Mouse (Mus musculus): Measurements from ENCODE around the gene Snx21.
A peak's percentile ranks its signal among the peaks of the same experiment; 100 is the strongest.

Snx21 gene

DNA sequence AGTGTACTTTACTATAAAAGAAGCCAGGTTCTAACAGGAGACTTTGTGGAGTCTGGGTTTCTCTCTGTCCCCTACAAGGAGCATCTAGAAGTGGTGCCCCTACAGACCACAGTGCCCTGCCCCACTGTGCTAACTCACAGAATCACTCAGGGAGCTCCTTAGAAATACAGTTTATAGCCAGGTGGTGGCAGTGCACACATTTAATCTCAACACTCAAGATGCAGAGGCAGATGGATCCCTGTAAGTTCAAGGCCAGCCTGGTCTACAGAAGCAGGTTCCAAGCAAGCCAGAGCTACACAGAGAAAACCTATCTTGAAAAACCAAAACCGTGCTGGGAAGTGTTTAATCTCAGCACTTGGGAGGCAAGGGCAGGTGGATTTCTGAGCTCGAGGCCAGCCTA lies 8.1 kb downstream of the Snx21 start:
- DNase-seq (ENCODE audit: low read depth, low spot score), result peak; percentile 62

DNA sequence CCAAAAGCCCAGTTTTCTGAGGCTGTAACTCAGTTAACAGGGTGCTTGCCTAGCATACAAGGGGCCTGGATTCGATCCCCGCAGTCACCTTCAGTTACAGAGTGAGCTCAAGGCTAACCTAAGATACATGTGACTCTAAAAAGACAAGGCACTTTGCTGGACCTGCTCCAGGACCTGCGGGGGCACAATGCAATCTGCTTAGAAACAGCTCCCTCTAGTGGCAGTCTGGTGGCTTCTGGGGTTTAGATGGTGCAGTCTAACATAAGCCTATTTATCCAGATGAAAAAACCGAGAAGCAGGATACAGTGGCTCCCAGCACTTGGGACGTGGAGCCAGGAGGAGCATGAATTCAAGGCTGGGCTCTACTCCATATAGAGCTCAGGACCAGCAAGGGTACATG lies 8.7 kb downstream of the Snx21 start:
- DNase-seq (ENCODE audit: low read depth, low spot score), result peak; percentile 91

DNA sequence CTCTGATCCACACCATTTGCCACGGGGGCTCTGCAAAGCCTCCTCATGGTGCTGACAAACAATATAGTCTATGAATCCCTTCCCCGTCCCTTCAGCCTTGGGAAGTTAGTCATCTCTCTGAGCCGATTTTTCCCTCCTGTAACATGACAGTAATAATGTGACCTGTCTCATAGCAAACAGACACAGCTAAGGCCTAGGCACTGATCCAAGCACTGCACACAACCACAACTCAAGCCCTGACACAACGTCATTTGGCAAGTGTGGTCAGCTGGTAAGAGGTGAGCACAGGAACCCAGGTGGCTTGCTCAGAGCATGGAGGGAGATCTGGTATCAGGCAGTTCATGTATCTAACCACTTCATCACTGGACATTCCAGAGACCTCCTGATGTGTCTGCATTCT lies 10.2 kb downstream of the Snx21 start:
- no peak for DNase-seq (ENCODE audit: low read depth, low spot score)

DNA sequence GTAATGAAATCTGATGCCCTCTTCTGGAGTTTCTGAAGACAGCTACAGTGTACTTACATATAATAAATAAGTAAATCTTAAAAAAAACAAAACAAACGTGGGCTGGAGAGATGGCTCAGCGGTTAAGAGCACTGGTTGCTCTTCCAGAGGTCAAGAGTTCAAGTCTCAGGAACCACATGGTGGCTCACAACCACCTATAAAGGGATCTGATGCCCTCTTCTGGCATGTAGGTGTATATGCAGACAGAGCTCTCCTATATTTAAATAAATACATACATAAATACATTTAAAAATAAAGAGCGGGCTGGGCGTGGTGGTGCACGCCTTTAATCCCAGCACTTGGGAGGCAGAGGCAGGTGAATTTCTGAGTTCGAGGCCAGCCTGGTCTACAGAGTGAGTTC lies 12.9 kb downstream of the Snx21 start:
- DNase-seq (ENCODE audit: low read depth, low spot score), result peak; percentile 76

DNA sequence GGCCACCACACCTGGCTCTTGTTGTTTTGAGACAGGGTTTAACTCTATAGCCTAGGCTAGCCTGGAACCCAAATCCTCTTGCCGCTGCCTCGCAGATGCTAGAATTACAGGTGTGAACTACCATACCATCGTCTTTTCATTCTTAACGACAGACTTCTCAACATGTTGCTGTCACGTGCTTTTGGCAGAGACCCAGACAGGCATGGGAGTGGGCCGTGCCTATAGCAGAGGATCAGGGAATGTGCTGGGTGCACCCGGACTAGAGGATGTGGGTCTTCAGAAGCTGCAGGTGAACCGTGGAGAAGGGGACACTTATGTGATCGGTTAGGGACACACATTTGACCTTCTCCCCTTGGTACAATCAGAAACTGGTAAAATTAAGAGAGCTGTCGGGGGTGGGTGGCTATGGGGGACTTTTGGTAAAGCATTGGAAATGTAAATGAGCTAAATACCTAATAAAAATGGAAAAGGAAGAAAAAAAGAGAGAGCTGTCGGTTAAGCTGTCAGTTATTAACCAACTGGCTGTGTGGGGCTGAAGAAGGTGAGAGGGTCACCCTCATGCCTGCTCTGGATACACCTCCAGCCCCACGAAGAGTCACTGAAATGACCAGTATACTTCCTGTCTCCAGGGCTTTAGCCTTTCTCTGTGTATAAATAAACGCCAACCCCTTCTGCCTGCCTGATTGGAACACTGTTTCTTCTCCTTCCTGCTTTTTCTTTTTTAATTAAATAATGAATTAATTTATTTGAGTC lies 14.8 kb downstream of the Snx21 start:
- DNase-seq (ENCODE audit: low read depth, low spot score), result no peak

DNA sequence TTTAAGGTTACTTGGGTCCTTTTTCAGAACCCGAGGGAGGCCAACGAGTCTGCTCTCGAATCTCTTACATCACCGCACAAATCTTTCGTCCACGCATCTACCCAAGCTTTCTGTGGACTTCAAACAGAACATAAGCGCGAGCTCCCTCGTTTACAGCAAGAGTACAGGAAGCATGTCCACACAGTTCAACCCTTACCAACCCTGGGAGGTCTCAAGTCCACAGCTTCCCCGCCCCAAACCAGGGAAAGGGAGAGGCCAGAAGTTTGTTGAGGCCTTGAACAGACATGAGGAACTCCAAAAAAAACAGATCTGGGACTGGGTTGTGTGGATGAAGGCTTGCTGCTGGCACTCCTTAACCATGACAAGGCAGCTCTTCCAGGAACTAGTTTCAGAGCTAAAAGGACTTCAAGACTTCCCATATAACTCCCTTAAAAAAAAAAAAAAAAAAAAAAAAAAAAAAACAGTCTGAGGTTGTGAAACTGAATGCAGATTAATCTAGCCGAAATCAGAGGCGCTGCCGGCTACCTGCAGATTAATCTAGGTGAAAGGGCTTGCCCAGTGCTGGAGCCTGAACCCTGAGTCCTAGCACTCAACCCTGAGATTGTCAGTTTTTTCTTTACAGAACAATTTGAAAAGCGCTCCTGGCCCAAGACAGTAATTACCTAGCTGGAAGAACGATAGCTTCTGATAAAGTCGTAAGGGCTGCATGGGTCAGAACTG lies 17.7 kb downstream of the Snx21 start:
- DNase-seq (ENCODE audit: low read depth, low spot score), result no peak

DNA sequence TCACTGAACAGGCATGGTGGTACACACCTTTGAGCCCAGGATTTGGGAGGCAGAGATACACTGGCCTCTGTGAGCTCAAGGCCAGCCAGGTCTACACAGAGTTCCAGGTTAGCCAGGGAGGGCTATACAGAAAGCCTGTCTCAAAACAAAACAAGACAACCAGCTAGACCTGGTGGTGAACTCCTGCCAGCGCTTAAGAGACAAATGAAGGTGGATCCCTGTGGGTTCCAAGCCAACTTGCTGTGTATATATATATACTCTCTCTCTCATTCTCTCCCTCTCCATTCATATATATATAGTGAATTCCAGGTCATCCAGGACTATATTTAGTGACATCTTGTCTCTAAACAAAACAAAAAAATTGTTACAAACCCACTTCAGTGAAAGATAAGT lies 18.3 kb downstream of the Snx21 start:
- DNase-seq (ENCODE audit: low read depth, low spot score), result no peak

DNA sequence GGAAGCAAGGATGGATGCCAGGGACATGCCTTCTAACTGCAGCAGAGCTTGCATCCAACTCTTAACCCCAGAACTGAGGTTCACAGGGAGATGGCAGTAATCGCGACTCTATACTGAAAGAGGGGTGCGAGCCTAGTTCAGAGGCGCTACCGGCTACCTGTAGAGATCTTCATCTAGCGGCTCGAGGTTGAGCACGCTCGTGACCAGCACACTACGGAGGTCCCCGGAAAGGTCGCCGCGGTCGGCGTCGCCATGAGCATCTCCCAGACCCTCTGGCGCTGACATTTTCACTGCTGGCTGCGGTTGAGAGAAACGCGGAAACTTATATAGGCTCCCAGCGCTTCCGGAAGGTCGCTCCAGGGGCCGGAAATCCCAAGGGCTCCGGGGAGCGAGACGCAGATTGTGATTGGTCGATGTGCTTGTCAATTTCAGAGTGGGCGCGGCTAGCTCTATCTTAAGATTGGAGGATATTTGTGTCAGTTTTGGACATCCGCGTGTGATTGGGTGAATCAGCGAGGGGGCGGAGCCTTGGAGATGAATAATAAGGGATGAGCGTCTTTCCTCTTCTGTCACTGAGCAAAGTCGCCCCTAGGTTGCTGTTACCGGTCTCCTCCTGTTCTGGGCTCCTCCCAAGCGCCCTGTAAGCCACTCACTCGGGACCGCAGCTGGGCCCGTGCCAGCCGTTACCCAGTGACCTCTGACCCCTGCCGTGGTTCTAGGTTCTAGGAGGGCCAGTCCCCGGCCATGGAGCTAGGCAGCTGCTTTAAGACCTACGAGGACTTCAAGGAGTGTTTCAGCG lies 19.1 kb downstream of the Snx21 start, which contains the start of the genes Acot8 and Zswim3:
Gene Acot8 (minus strand): TSS at position 350 of the 799 bp plus-strand sequence.
Gene Zswim3 (plus strand): TSS at position 566 of the 799 bp plus-strand sequence.
- peak; percentile 100 for DNase-seq (ENCODE audit: low read depth, low spot score)

DNA sequence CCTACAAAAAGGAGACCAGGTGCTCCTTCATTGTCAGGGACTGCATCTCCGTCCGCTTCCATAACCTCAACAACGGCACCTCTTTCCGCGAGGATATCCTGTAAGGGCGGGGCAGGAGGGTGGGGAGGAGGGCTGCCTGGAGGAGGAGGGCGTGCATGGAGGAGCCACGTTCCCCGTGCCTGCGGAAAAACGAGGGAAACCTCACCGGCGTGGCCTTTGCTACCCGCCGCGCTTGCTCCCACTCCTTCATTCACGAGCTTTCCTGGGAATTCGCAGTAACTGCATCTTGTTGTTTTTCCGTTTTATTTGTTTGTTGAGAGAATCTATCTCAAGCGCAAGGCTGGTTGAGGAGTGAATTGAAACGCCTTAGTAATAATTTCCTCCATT lies 19.7 kb downstream of the Snx21 start:
- no peak for DNase-seq (ENCODE audit: low read depth, low spot score)

DNA sequence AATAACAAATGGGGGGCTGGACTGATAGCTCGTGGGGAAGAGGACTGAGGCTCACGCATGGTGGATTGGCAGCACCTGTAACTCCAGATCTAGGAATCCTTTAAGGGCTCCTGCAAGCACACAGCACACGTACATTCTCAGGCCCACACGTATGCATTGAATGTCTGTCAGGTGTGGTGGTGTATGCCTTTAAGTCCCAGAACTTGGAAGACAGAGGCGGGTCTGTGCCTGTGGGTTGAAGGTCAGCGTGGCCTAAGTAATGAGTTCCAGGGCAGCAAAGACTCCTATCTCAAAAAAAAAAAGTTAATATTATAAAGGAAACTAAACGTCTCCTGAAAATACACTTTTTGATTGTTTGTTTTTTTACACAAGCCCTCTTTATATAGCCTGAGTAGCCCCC lies 21.0 kb downstream of the Snx21 start:
- DNase-seq (ENCODE audit: low read depth, low spot score), result no peak

DNA sequence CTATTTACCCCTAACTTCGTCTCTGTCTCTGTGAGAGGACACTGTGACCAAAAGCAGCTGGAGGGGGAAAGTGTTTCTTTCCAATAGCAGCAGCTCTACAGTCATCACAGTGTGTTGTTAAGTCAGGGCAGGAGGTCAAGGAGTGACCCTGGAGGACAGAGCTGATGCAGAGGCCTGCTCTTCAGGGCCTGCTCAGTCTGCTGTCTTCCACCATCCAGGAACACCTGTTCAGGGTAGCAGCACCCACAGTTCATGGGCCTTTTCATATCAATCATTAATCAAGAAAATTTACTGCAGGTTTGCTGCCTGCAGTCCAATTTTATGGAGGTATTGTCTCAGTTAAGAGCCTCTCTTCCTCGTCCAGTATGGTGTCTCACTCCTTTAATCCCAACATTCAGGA lies 27.9 kb downstream of the Snx21 start:
- no peak for DNase-seq (ENCODE audit: low read depth, low spot score)

DNA sequence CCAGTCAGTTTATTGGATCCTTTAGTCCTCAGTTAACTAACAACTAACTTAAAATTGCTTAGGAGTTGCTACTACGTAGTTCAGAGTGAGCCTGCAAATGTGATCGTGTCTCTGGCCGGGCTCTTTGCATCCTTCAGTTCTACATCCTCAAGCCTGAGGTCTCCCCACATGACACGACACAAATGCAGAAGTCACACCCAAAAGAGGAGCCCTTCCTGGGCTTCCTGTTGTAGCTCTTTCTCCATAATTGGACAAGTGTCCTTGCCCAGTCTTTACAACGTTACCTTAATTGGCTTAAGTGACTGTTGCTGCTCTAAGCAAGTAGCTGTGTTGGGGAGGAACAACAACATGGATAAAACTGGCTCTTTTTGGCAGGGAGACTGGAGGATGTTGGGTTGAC lies 29.7 kb downstream of the Snx21 start:
- no peak for DNase-seq (ENCODE audit: low read depth, low spot score)

DNA sequence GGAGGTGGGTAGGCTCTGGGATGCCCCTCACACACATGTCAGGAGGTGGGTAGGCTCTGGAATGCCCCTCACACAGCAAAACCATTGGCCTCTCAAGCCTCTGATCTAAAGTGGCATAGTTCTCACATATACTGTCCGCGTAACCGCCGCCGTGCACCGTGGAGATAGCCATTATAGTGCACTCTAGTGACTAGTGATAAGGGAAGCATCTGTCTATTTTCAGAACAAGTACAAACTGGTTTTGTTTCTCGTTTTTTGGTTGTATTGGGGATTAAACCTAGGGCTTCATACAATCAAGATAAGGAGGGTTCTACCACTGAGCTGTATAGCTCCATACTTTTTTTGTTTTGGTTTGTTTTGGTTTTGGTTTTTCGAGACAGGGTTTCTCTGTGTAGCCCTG lies 30.2 kb downstream of the Snx21 start:
- DNase-seq (ENCODE audit: low read depth, low spot score), result no peak

DNA sequence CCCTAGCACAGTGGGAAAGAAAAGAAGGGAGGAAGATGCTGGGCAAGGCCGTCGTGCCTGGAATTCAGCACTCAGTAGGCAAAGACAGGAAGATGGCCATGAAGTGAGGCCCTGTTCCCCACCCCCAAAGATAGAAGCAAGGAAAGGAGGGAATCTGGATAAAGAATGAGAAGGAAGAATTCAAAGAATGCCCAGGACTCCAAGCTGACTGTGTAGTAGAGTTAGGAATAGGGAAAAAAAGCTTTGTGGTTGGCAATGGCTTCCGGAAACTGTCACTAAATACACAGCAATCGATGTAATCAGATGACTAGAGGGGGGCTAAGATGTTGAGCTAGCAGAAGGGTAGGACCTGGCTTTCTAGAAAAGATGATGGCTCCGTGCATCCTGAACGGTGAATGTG lies 31.6 kb downstream of the Snx21 start:
- DNase-seq (ENCODE audit: low read depth, low spot score), result peak; percentile 64

DNA sequence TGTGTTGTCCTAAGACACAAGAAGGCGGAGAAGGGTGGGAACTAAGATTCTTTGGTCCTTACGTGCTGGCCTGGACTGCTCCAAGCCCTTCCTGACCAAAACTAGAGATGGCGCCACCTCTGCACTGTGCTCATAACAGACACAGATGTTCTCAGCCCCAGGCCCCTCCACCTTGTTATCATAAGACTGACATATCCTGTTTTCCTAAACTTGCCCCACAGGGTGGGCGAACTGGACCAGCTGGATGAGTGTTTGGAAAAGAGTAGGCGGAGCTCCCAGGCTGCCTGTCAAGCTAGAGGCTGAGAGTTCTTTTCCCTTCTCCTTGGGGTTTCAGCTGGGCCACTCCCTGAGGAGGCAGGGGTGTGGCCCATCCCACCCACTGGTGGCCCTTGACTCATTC lies 32.1 kb downstream of the Snx21 start:
- peak; percentile 55 for DNase-seq (ENCODE audit: low read depth, low spot score)

DNA sequence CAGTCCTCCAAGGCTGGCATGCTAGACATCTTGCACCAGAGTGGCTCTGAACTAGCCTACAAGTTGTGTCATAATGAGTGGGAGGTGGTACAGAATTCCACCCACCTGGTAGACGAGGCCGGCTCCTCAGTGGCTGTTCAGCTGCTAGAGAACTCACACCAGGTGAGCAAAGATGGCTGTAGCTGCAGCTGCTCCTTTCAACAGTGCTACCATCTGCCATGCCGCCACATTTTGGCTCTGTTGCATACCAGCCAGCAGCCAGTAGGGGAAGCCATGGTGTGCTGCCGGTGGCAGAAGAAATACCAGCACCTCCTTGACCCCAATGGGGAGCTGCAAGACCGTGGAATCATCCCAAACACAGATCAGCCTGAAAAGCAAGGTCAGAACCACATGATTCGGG lies 35.4 kb downstream of the Snx21 start:
- DNase-seq (ENCODE audit: low read depth, low spot score), result no peak

DNA sequence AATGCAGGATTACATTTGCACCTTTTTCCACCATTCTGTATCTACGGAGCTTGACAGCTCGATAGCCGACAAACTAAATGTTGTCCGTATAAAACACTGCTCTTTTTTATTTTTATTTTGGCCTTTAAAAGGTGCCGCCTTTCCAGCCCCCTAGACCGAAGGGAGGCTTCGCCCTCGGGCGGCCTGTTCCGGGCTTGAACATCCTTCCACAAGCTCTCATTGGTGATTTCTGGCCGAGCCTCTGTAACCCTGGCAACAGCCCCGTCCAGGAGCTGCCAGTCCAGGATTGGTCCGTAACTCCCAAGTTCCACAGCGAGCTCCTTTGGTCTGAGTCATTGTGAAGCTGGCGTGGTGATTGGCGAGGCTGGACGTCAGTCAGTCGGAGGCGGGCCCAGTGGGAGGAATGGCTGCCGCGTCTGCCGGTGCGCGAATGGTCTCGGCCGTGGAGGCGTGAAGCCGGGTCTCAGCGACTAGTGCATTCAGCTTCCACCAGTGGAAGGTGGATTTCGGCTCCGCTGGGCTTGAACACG lies 37.1 kb downstream of the Snx21 start, which contains the start of gene Zswim1:
Gene Zswim1 (plus strand): TSS at position 51 of the 530 bp plus-strand sequence.
- DNase-seq (ENCODE audit: low read depth, low spot score), result peak; percentile 99

DNA sequence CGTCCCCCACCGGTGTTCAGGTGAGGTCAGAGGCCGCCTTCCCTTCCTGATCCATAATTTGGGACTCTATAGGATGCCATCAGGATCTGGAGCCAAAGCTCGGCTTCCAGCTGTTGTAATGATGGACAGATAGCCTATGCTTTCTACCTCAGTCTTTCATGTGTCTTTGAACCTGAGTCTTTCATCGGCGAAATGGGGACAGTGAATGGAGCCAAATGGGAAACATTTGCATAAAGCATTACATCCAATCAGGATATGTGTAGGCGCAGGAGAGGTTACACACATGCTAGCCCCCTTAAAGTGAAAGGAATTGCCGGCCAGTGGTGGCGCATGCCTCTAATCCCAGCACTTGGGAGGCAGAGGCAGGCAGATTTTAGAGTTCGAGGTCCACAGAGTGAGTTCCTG lies 37.6 kb downstream of the Snx21 start:
- no peak for DNase-seq (ENCODE audit: low read depth, low spot score)

DNA sequence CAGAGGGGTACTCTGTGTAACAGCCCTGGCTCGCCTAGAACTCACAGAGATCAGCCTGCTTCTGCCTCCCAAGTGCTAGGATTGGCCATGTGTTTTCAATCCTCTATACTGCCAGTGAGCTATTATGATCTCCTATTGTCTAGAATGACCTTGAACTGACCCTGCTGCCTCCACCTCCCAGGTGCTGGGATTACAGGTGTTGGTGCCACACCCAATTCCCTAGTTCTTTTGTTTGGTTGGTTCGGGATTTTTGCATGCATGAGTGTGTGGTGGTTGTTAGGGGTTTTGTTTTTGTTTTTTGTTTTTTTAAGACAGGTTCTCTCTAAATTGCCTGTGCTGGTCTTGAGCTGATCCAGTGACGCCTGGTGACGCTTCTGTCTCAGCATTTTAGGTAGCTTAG lies 38.3 kb downstream of the Snx21 start:
- DNase-seq (ENCODE audit: low read depth, low spot score), result peak; percentile 90

DNA sequence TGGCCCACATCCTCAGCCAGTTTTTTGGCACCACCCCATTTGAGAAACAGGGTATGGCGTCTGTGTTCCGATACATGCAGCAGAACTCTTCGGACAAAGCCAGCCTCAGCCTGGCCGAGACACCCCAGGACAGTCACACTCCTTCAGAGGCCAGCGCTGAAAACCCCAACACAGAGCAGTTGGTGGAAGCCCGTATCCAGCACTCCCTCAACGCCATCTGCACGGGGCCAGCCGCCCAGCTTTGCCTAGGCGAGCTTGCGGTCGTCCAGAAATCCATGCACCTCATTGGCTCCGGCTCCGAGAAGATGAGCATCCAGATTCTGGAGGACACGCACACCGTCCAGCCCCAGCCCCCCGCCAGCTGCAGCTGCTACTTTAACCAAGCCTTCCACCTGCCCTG lies 39.9 kb downstream of the Snx21 start:
- DNase-seq (ENCODE audit: low read depth, low spot score), result no peak

DNA sequence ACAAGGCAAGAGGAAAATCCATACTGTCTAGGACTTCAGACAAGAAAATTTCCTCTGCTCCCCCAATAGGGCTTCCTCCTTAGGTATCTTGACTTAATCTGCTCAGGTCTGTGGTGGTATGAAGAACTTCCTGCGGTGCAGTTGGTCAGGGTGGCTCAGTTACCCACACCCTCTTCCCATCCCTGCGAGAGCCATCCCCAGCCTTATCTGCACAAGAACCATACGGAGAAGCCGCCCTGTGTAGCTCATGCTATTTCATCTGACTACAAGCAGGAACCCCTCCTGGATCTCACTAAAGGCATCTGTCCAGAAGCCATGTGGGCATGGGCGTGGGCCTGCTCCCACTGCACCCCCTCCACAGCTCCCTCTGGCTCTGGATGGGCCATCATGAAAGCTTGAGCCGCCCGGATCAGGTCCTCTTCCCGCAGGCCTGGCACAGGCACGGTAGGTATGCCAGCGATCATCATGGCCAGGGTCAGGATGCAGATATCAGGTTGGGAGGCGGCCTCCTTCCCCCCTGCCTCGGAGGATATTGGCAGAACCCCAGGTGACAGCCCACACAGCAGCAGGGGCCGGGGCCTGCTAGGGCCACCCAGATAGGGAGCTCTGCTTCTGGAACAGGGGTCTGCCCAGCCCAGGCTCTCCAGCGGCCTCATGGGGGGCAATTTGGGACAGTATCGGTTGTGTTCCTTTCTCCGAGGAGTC lies 41.7 kb downstream of the Snx21 start:
- DNase-seq (ENCODE audit: low read depth, low spot score), result no peak

Data from ZHBTc4 (cell line).